Mouse (Mus musculus): ENCODE data around the gene Thbs3.

DNA sequence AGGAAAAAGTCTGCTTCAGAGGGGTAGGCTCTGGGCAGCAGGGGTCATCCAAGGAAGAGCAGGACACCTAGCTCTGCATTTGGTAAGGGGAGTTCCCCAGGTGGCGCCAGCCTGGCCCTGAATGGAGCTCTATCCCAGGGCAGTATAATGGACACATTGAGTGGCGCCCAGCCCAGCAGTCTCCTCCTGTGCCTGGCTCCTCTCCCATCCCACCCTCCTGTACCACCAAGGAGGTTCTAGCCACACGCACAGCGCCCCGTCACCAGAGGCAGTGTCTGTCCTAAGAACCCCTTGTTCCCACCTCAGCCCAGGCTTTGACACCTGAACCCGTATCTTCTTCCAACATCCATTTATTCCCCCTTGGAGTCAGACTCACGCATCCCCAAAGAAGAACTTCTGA lies 5.2 kb upstream of the Thbs3 start:
- TF ChIP-seq CTCF (IDR thresholded peaks at IDR 0.05; ENCODE audit: low read depth) (no peak), EP300 (IDR thresholded peaks at IDR 0.05; ENCODE audit: low read depth) (no peak)
